Mouse (Mus musculus) embryonic fibroblast, embryonic 13.5 days (primary cell): ENCODE results near the gene Pdk4.

Experiments
- CTCF ChIP-seq: IDR thresholded peaks from 2 replicates; pipeline ENCODE4 v1.5.1; 2011; ENCODE audit warnings: mild to moderate bottlenecking, control low read depth, low read length, moderate library complexity, borderline replicate concordance; ENCODE audit not compliant: insufficient read depth
- POLR2A ChIP-seq: IDR thresholded peaks from 2 replicates; pipeline ENCODE4 v1.6.1; 2011; ENCODE audit warnings: low read depth, mild to moderate bottlenecking, control low read depth, low read length, moderate library complexity

GRCm38 (mm10) chr6:5509757-5510156, 13.6 kb upstream of the Pdk4 start:
- TF ChIP-seq CTCF (no peak), POLR2A (no peak)
